Mouse (Mus musculus): Measurements from ENCODE around the gene Adcy6.

- TF ChIP-seq TAL1 (IDR thresholded peaks at IDR 0.05; ENCODE audit: low read length) = no peak
- TF ChIP-seq GATA1 (IDR thresholded peaks at IDR 0.05; ENCODE audit: low read length) = no peak
Observed at GRCm38 (mm10) chr15:98617176-98617537, 7.3 kb upstream of the Adcy6 start.
